Mouse (Mus musculus): Measurements from ENCODE around the gene Zfp281.
A peak's percentile ranks its signal among the peaks of the same experiment; 100 is the strongest.

Zfp281 gene

GRCm38 (mm10) chr1:136624146-136625018 is at the start of gene Zfp281:
TSS of gene Zfp281 (plus strand) at chr1:136624901.
- peak; percentile 79 for DNase-seq (ENCODE audit: low spot score)

- no peak for DNase-seq (ENCODE audit: low spot score)
Measured at GRCm38 (mm10) chr1:136577890-136578663, 46.6 kb upstream of the Zfp281 start.

GRCm38 (mm10) chr1:136579360-136579759 is 45.3 kb upstream of the Zfp281 start:
- DNase-seq (ENCODE audit: low spot score): no peak

DNA sequence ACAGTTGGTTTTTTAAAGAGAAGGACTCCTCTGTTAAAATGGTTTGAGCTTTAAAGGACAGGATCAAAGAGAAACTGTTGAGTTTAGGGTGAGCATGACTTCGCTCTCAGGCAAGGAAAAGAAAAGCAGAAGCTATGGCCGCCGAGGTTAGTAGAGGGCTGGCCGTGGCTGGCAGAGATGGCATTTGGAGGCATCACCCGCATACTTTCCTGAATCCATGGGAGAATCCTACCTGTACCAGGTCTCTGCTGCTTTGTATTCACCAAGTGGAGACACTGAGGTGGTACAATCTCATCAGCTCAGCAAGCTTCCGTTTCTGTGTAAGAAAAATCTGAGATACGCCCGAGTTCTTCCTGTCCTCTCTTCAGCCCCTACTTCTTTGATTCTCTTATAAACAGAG is 44.4 kb upstream of the Zfp281 start:
- DNase-seq (ENCODE audit: low spot score): no peak

DNA sequence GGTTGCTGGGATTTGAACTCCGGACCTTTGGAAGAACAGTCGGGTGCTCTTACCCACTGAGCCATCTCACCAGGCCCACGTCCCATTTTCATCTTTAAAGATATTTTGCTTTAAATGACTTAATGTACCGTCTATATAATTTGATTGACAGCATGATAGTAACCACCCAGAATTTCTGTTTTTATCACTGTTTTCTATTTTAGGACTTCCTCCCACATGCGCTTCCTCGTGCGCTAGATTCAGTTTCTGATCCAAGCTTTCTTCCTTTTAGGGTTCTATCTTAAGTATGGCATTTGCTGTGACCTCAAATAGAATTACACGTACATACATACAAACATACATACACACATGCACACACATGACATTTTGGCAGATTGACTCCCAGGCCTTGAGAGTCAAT is 42.9 kb upstream of the Zfp281 start:
- DNase-seq (ENCODE audit: low spot score): no peak

DNA sequence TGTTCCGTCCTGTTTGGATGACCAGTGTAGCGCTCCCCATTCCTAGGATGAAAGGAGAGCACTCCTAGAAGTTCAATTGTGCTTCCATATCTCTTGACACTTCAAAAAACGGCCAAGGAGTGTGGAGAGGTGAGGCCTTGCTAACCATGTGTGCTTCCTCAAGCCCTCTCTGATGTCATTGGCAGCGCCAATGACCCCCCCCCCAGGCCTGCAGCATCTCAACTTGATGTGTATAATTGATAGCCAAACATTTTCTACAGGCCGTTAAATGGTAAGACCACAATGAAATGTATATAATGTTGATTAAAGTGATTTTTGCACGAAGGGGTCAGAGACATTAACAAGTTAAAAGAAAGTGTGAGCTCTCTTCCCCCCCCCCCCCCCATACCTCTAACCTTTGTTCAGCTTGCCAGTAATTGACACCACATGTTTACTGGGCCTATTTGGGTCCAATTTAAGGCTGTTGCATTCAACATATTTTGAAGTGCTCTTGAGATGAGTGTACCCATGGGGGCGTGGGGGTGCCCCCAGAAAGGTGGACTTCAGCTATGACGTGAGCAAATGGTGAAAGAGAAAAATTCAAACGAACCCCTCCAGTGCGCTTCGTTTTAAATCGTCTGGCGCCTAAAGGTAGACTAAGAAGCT is 36.8 kb upstream of the Zfp281 start:
- no peak for DNase-seq (ENCODE audit: low spot score)

DNA sequence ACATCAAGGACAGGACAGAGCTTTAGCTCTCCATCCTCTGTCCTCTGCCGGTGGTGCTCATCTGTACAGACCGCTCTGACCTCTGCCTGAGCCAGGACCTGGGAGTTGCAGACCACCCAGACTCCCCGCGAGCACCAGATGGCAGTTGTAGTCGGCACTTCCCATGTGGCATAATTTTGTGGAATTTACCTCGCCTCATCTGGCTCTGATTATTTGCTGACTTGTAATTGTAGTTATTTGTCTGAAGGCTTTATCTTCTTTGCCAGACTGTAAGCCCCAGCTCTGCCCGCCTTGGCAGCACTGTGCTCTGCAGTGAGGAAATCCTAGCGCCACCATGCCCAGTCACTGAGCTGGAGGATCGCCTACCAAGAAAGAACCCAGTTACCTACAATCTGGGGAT is 35.8 kb upstream of the Zfp281 start:
- no peak for DNase-seq (ENCODE audit: low spot score)

GRCm38 (mm10) chr1:136592741-136593140 is 32.0 kb upstream of the Zfp281 start:
- no peak for DNase-seq (ENCODE audit: low spot score)

- DNase-seq (ENCODE audit: low spot score): no peak
Measured at GRCm38 (mm10) chr1:136594235-136594850, 30.4 kb upstream of the Zfp281 start.

DNA sequence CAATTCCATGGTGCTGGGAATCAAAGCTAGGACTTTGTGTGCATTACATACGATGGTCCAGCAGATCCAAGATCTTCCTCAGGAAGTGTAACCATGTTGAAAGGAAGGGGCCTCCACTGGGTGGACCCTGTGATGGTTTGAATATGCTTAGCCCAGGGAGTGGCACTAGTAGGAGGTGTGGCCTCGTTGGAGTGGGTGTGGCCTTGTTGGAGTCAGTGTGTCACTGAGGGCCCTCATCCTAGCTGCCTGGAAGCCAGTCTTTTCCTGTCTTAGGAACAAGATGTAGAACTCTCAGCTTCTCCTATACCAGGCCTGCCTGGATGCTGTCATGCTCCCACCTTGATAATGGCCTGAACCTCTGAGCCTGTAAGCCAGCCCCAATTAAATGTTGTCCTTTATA is 27.9 kb upstream of the Zfp281 start:
- no peak for DNase-seq (ENCODE audit: low spot score)

DNA sequence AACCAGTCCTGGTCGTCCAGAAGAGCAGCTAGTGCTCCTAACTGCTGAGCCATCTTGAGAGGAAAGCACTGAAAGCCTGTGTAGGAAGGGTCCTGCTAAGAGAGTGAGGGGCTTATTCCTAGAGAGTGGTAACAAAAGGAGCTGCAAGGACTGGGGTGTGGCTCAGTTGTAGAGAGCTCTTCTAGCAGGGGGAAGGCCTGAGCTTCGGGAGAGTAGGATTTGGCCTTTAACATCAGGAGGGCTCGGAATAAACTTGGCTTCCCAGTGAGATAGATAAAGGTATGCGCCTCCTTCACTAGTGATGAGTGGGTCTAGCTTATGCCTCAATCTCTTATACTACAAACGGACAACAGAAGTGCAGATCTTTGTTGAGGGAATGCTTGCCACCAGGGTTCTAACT is 26.4 kb upstream of the Zfp281 start:
- DNase-seq (ENCODE audit: low spot score): no peak

GRCm38 (mm10) chr1:136600067-136600466 is 24.6 kb upstream of the Zfp281 start:
- DNase-seq (ENCODE audit: low spot score): no peak

DNA sequence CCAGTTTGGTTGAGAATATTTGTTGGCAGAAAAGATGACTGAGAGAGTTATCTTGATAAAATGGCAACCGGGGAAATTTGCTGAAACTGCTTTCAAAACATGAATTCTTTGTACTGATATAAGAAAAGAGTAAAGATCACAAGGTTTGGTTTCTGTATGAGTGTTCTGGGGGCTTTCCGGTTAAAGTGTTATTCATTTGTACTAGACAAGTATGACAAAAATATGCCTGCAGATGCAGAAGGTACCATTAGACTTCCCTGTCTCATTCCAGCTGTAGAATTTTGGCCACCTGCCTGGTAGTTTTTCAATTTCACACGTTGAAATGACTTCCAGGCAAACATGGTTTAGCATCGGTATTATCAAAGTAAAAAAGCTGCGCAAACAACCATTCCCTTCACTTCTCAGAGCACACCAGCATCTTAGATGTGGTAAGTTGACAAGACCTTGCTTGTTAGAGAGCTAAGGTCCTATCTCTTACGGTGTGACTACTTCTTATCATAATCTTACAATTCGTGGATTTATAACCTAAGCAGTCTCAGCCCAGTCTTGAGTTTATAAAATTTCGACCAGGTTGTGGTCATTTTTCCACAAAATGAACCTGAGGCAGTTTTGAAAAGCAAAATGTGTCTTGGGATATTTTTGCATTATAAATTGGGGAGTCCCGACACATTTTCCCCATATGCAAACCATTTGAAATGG is 23.9 kb upstream of the Zfp281 start:
- no peak for DNase-seq (ENCODE audit: low spot score)

DNA sequence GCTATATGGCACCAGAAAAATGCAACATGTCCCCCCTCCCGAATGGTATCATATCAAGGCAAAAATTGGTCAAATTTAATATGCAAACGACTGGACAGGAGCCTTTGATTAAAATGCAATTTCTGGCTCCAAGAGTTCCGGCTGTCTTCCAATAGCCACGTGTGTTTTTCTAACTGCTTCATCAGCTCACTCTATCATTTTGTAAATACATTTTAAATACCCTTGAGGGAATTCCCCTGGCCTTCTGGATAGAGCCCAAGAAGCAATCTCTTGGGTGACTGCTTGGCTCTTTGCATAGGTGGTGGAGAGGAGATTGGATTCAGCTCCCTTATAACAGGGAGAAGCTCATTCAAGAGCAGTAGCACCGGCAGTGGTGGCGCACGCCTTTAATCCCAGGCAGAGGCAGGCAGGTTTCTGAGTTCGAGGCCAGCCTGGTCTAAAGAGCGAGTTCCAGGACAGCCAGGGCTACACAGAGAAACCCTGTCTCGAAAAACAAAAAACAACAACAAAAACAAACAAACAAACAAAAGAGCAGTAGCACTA is 23.3 kb upstream of the Zfp281 start:
- DNase-seq (ENCODE audit: low spot score): no peak

DNA sequence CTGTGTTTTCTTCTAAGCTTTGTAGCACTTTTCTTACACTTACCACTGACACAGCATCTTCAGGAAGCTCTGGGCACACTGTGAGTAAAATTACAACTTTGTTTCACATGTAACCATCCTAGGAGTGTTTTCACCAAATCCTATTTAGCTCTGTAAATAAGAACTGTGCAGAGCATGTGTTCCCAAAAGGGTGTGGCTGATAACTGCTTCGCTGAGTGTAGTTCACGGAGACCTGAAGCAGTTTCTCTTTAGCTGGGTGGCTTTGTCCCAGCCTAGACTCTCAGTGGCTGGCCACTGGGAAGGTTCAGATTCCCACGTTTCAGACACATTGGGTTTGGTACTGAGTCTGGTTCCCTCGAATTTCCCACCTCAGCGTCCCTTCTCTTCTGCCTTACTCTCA is 22.4 kb upstream of the Zfp281 start:
- DNase-seq (ENCODE audit: low spot score): no peak

- DNase-seq (ENCODE audit: low spot score): no peak
Measured at GRCm38 (mm10) chr1:136604190-136604589, 20.5 kb upstream of the Zfp281 start.

- DNase-seq (ENCODE audit: low spot score): no peak
Measured at GRCm38 (mm10) chr1:136605790-136606189, 18.9 kb upstream of the Zfp281 start.

DNA sequence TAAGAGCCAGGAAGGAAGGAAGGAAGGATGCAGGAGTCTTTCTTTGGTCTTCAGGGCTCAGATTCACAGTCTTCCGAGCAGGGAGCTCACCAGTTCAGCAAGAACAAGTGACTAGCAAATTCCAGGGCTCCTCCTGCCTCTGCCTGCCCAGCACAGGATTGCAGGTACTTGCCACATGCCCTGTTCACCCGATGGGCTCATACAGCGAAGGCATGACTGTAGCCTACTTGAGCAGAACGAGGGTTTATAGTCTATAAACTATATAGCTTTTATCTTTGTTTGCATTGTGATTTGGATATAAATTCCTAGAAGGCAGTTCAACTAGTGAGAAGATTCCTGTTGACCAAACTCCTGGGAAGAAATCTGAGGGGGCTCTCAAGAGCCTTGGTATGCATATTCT is 18.4 kb upstream of the Zfp281 start:
- DNase-seq (ENCODE audit: low spot score): no peak

DNA sequence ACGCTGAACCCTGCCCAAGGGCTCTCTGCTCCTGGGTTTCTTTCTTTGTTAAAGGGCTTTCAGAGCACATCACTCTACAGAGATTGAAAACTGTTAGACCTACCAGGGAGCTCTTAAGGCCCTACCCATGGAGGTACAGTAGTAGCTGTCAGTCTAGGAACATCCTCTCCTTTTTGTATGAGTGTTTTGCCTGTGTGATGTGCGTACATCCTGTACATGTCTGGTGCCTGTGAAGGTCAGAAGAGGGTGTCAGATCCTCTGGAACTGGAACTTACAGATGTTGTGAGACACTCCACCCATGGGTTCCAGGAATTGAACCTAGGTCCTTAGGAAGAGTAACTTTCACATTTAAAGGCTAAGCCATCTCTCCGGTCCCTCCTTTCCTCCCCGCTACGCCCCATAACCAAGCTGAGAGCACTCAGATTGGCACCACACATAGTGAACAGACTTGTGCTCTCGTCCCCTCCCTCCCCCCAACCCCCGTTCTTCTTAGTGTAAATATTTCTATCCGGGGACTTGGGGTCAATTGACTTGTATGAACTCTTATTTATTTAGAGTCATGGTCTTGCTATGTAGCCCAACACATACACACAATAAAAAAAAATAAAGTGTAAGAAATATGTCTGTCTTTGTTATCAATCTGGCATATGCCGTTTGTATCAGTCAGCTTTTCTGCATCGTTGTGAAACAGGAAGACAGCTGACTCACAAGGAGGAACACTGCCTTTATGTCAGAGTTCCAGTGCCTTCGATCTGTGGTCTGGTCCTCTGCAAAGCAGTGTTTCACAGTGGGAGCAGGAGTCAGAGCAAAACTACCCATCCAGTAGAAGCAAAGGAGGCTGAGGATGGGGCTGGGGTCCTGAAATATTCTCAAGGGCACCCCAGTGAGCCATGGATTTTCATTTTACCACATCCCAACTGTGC is 16.1 kb upstream of the Zfp281 start:
- no peak for DNase-seq (ENCODE audit: low spot score)

DNA sequence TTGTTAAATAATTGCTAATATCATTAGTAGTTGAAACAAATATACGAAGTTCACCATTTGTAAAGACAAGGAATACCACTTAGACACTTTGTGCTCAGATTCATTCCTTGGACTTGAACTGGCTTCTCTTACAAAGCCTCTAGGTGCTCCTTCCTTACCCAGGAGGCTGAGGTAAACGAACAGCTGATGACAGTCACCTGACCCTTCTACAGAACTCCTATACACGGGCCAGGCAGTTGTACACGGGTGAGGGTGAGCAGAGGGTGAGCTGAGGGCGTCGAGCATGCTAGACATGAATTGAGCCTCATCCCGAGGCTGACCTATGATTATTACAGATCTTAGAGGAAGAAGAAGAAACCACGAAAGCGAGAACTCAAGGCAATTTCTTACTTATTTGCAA is 12.9 kb upstream of the Zfp281 start:
- no peak for DNase-seq (ENCODE audit: low spot score)
